8 mouse cellular contexts compared by ENCODE assay signal in the genomic region with DNA sequence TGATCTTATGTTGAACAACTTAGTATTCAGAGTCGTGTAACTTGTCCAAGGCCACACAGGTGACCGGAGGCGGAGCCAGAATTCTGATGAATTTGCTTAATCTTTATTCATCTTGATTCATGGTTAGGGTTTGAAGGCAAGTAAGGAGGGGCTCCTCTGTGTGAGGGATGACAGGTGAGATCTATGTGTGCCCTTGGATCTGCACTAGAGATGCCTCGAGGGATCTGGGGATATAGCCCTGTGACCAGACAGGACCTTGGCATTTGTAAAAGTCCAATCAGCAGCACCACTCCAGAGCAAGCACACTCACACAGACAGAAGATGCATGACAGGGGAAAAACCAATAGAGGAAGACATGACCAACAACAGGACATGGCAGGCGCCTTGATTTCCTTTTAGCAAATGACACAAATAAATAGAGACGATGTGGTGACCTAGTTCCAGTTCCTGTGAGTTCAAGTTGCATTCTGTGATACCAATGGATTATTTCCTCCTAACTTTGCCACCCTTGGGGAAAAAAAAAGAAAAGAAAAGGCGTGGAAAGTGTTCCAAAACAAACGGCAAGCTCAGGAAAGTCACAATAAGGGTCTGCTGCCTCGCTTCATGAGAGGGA. TPM values are rescaled to one million over a fixed set of nuclear protein-coding genes. Genes with fewer than 3 reads are reported as not detected.
DNase-seq lines count a peak whose midpoint lies in the region; ATAC-seq and TF ChIP-seq lines count a peak whose summit lies in the region.

No protein-coding gene starts in this region.

- TF ChIP-seq CTCF in lung, adult 2 months (IDR thresholded peaks at IDR 0.05; ENCODE audit: insufficient read depth, low read length): no peak

- peak overlapping the region; percentile 86 for H3K4me2 ChIP-seq in forebrain, embryonic 14.5 days (ENCODE audit: low read length)
- peak overlapping the region; percentile 86; the same call in 1 of the 2 replicates for H3K4me2 ChIP-seq in limb, embryonic 11.5 days (ENCODE audit: low read depth, severe bottlenecking)
- peak overlapping the region; percentile 94 for H3K4me2 ChIP-seq in neural tube, embryonic 14.5 days (ENCODE audit: low read depth, low read length)

- H3K9me3 ChIP-seq in forebrain, embryonic 14.5 days (replicated peaks; ENCODE audit: control insufficient read depth, low read length): no peaks in the 10 kb centered on the region
- H3K9me3 ChIP-seq in limb, embryonic 11.5 days (ENCODE audit: control insufficient read depth, low read length): no peaks in the 10 kb centered on the region
- H3K9me3 ChIP-seq in neural tube, embryonic 14.5 days (ENCODE audit: control insufficient read depth, low read length): no peaks in the 10 kb centered on the region

- peak overlapping the region; percentile 42 for H3K4me3 ChIP-seq in lung, adult 2 months (replicated peaks; ENCODE audit: extremely low read depth, low read depth, low read length)
- H3K4me3 ChIP-seq in forebrain, embryonic 14.5 days (ENCODE audit: low read depth, low read length): no peak overlapping the region
- H3K4me3 ChIP-seq in limb, embryonic 11.5 days (ENCODE audit: low read depth, low read length): peak overlapping the region; percentile 76
- peak overlapping the region; percentile 72 for H3K4me3 ChIP-seq in neural tube, embryonic 14.5 days (ENCODE audit: low read depth, low read length)

- H3K9ac ChIP-seq in forebrain, embryonic 14.5 days (ENCODE audit: low read length): no peak overlapping the region
- H3K9ac ChIP-seq in limb, embryonic 11.5 days (ENCODE audit: low read length): no peak overlapping the region
- no peak overlapping the region for H3K9ac ChIP-seq in neural tube, embryonic 14.5 days (replicated peaks; ENCODE audit: low read depth, low read length)

- peaks cover 5% of the 10 kb centered on the region; the same call in 1 of the 2 replicates for H3K4me1 ChIP-seq in lung, adult 2 months (ENCODE audit: control insufficient read depth, insufficient read depth, low read length)
- peaks cover 12% of the 10 kb centered on the region for H3K4me1 ChIP-seq in forebrain, embryonic 14.5 days (ENCODE audit: control insufficient read depth, insufficient read depth, low read length)
- H3K4me1 ChIP-seq in limb, embryonic 11.5 days (ENCODE audit: control insufficient read depth, insufficient read depth, low read length): peaks cover 30% of the 10 kb centered on the region
- peaks cover 11% of the 10 kb centered on the region for H3K4me1 ChIP-seq in neural tube, embryonic 14.5 days (ENCODE audit: control insufficient read depth, insufficient read depth, low read length)

- ATAC-seq in forebrain, embryonic 14.5 days: no peak
- ATAC-seq in limb, embryonic 11.5 days (ENCODE audit: insufficient number of reproducible peaks, low FRiP score, low TSS enrichment, low read depth): no peak
- ATAC-seq in neural tube, embryonic 14.5 days (ENCODE audit: low read depth): no peak
- no peak for ATAC-seq in frontal cortex, adult (ENCODE audit: low TSS enrichment)

- 58% methylated on average over 9 of the region's 9 CpGs for WGBS in lung, adult 2 months
- WGBS in forebrain, embryonic 14.5 days: 84% methylated on average over 9 of the region's 9 CpGs
- 80% methylated on average over 9 of the region's 9 CpGs for WGBS in limb, embryonic 11.5 days
- 78% methylated on average over 9 of the region's 9 CpGs for WGBS in neural tube, embryonic 14.5 days

- TF ChIP-seq POLR2A in lung, adult 2 months (IDR thresholded peaks at IDR 0.05; ENCODE audit: borderline replicate concordance, extremely low read depth, low read depth, low read length): no peak

- no peaks in the 10 kb centered on the region for H3K36me3 ChIP-seq in forebrain, embryonic 14.5 days (ENCODE audit: control insufficient read depth, insufficient read depth, low read length)
- no peaks in the 10 kb centered on the region for H3K36me3 ChIP-seq in limb, embryonic 11.5 days (ENCODE audit: control insufficient read depth, insufficient read depth, low read length)
- no peaks in the 10 kb centered on the region for H3K36me3 ChIP-seq in neural tube, embryonic 14.5 days (ENCODE audit: control insufficient read depth, insufficient read depth, low read length)

- H3K27ac ChIP-seq in forebrain, embryonic 14.5 days (ENCODE audit: low read depth, low read length): no peak overlapping the region
- no peak overlapping the region for H3K27ac ChIP-seq in limb, embryonic 11.5 days (replicated peaks; ENCODE audit: low read depth, low read length)
- H3K27ac ChIP-seq in neural tube, embryonic 14.5 days (ENCODE audit: low read depth, low read length): no peak overlapping the region

- no peaks in the 10 kb centered on the region for H3K27me3 ChIP-seq in forebrain, embryonic 14.5 days (replicated peaks; ENCODE audit: control insufficient read depth, insufficient read depth, low read length)
- H3K27me3 ChIP-seq in limb, embryonic 11.5 days (ENCODE audit: control insufficient read depth, insufficient read depth, low read length): no peaks in the 10 kb centered on the region
- H3K27me3 ChIP-seq in neural tube, embryonic 14.5 days (ENCODE audit: control insufficient read depth, insufficient read depth, low read length): no peaks in the 10 kb centered on the region

- DNase-seq in lung, adult 2 months: no peak
- DNase-seq in lung, adult 18-20 months: no peak
- DNase-seq in forebrain, embryonic 14.5 days (ENCODE audit: low spot score): no peak
- DNase-seq in limb, embryonic 11.5 days (ENCODE audit: low spot score): no peak
- DNase-seq in testis, postnatal 14 days (ENCODE audit: low spot score): no peak
- no peak for DNase-seq in testis, postnatal 10 days (ENCODE audit: low spot score)

RNA-seq across cellular contexts. Expression of a gene that starts 1.4 kb away (rescaled TPM):
- polyA plus RNA-seq in lung, adult 2 months (2012; rRNA removed): 4.4 and 8.4 TPM in 2 replicates
- polyA plus RNA-seq in forebrain, embryonic 14.5 days (2014; fragmentation: Nextera tagmentation; extraction: Ambion mirVana): 23.2 and 24.7 TPM in 2 replicates
- 50.7 and 51.2 TPM in 2 replicates for polyA plus RNA-seq in limb, embryonic 11.5 days (2014; fragmentation: Nextera tagmentation; extraction: Ambion mirVana)
- 25.6 and 29.1 TPM in 2 replicates for polyA plus RNA-seq in neural tube, embryonic 14.5 days (2014; fragmentation: Nextera tagmentation; extraction: Ambion mirVana)
